ENCODE assay signal across 2 mouse cellular contexts in the genomic region with DNA sequence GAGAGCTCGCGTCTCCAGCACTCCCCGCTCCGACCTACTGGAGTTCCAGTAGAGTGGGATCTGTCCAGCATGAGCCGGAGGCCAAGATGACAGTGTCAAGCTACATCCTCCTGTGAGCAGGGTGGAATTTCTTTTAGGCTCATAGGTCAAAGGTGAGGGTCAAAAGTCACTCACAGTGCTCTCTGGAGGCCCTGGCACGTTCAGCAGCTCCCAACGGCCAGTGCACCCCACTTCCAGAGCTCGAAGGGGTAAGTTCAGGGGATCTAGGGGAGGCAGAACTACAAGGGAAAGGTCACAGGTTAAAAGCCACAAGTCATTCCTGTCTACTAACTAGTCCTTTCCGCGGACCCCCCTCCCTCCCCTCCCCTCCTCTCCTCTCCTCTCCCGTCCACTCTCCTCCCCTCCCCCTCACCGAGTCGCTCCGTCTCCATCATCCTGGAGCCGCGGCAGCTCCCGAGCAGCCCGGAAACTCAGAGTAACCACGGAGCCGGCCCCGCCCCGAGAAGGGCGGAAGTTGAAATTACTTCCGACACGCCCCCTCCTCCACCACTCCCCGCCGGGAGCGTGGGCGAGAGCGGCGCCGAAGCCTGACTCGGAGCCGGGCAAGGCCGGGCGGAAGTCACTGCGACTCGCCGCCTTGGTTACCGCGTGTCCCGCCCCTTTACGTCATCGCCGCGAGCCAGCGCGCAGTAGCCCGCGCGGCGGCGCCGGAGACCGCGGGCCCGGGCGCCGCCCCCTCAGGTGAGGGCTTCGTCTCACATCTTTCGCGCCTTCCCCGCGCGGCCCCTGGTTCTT.
A peak's percentile ranks its signal among the peaks of the same experiment; 100 is the strongest.
TF ChIP-seq lines count a peak whose summit lies in the region.

A gene (minus strand): TSS at position 489 of the 795 bp plus-strand sequence.
A gene (plus strand): TSS at position 670 of the 795 bp plus-strand sequence.

TF ChIP-seq in C2C12, 6 proteins besides CTCF, POLR2A, EP300 and RAD21 (continued from another document):
- no peak for TF ChIP-seq USF1 (IDR thresholded peaks at IDR 0.05; ENCODE audit: low read depth)
- TF ChIP-seq CEBPB (IDR thresholded peaks at IDR 0.05; ENCODE audit: low read depth): no peak

TF ChIP-seq in myocyte, 11 proteins besides CTCF, POLR2A, EP300 and RAD21 (continued from another document):
- TF ChIP-seq SRF (IDR thresholded peaks at IDR 0.05; ENCODE audit: control insufficient read depth, insufficient read length, low read depth): peak; percentile 87
- TF ChIP-seq POLR2AphosphoS2 (IDR thresholded peaks at IDR 0.05; ENCODE audit: insufficient read length, low read depth): no peak
- peak in 1 of 3 experiments; percentile 3 for TF ChIP-seq MYOG (IDR thresholded peaks at IDR 0.05; ENCODE audit: control insufficient read depth in 1 of 3, insufficient read depth in 1 of 3, insufficient read length in 2 of 3, low read depth in 2 of 3)
- no peak for TF ChIP-seq CEBPB (IDR thresholded peaks at IDR 0.05; ENCODE audit: insufficient read depth, poor library complexity, severe bottlenecking)
- TF ChIP-seq MYOD1 (IDR thresholded peaks at IDR 0.05; ENCODE audit: control insufficient read depth in 1 of 3, insufficient read length in 2 of 3, low read depth in 2 of 3): peak in 1 of 3 experiments; percentile 26
- peak; percentile 38 for TF ChIP-seq REST (IDR thresholded peaks at IDR 0.05; ENCODE audit: insufficient read depth, insufficient read length)
- no peak for TF ChIP-seq TCF12 (IDR thresholded peaks at IDR 0.05; ENCODE audit: insufficient read depth, poor library complexity, severe bottlenecking)
- TF ChIP-seq USF1 (IDR thresholded peaks at IDR 0.05; ENCODE audit: low read depth): no peak
- peak; percentile 29 for TF ChIP-seq E2F4 (IDR thresholded peaks at IDR 0.05; ENCODE audit: insufficient read depth)
